Mouse (Mus musculus) gastrocnemius, postnatal 25 days (tissue): Measurements from ENCODE around the gene Tnnc2. TPM values are rescaled to one million over a fixed set of nuclear protein-coding genes. Genes with fewer than 3 reads are reported as not detected.

Source experiments
- DNase-seq: peaks from one replicate; pipeline ENCODE4 v3.0.0; 2022
- long read RNA-seq, 2 experiments: library from polyadenylated mRNA; stranded (forward); transcript quantifications; one replicate each; pipeline ENCODE4 v2.0.0; 2021
- total RNA-seq, 2 experiments: library from RNA; stranded (reverse); gene quantifications; 1 replicate in 1 of 2; 2 replicates in 1 of 2; pipeline ENCODE4 v1.2.3; 2021

The Tnnc2 gene
- total RNA-seq, result over 10,000 TPM; 15,847 to 16,724 TPM
- long read RNA-seq, experiment 1, transcript Tnnc2-201 (6 exons, 700 nt), result major isoform, 73,848 of 77,226 reads
- long read RNA-seq, experiment 1, partial matches to known transcripts, result 2,678 of 77,226 reads
- long read RNA-seq, experiment 1, other reads (novel, unspliced or antisense), result 700 of 77,226 reads
- long read RNA-seq, experiment 2, transcript Tnnc2-201 (6 exons, 700 nt), result major isoform, 53,100 of 55,103 reads
- long read RNA-seq, experiment 2, partial matches to known transcripts, result 1,048 of 55,103 reads
- long read RNA-seq, experiment 2, other reads (novel, unspliced or antisense), result 955 of 55,103 reads

GRCm38 (mm10) chr2:164779481-164780086, at the start of gene Tnnc2:
Gene Tnnc2, minus strand, starts transcription at chr2:164779967.
- peak; percentile 86 for DNase-seq

GRCm38 (mm10) chr2:164829090-164829489, 49.3 kb upstream of the Tnnc2 start:
- DNase-seq, result no peak

GRCm38 (mm10) chr2:164828437-164828836, 48.7 kb upstream of the Tnnc2 start, which contains the start of gene Spata25:
Gene Spata25, minus strand, starts transcription at chr2:164828537.
- no peak for DNase-seq

- DNase-seq, result no peak
Measured at GRCm38 (mm10) chr2:164827146-164827850, 47.5 kb upstream of the Tnnc2 start.

- no peak for DNase-seq
Measured at GRCm38 (mm10) chr2:164825521-164825920, 45.8 kb upstream of the Tnnc2 start.

- no peak for DNase-seq
Measured at GRCm38 (mm10) chr2:164823969-164824368, 44.2 kb upstream of the Tnnc2 start.

GRCm38 (mm10) chr2:164823181-164823585, 43.4 kb upstream of the Tnnc2 start:
- DNase-seq, result no peak

- peak; percentile 99 for DNase-seq
Measured at GRCm38 (mm10) chr2:164822636-164823165, 42.9 kb upstream of the Tnnc2 start, which contains the start of gene Zswim1. Gene Zswim1, plus strand, starts transcription at chr2:164822686.

GRCm38 (mm10) chr2:164821060-164821459, 41.3 kb upstream of the Tnnc2 start:
- DNase-seq, result no peak

- no peak for DNase-seq
Measured at GRCm38 (mm10) chr2:164817703-164818102, 37.9 kb upstream of the Tnnc2 start.

- DNase-seq, result no peak
Measured at GRCm38 (mm10) chr2:164817206-164817605, 37.4 kb upstream of the Tnnc2 start.

GRCm38 (mm10) chr2:164815821-164816220, 36.1 kb upstream of the Tnnc2 start:
- DNase-seq, result no peak

- DNase-seq, result no peak
Measured at GRCm38 (mm10) chr2:164815348-164815747, 35.6 kb upstream of the Tnnc2 start.

- DNase-seq, result no peak
Measured at GRCm38 (mm10) chr2:164813557-164813956, 33.8 kb upstream of the Tnnc2 start.

- DNase-seq, result no peak
Measured at GRCm38 (mm10) chr2:164806614-164807013, 26.8 kb upstream of the Tnnc2 start.

GRCm38 (mm10) chr2:164805332-164805718, 25.6 kb upstream of the Tnnc2 start:
- DNase-seq, result no peak

GRCm38 (mm10) chr2:164804533-164805331, 25.0 kb upstream of the Tnnc2 start, which contains the start of the genes Acot8 and Zswim3:
Gene Acot8, minus strand, starts transcription at chr2:164804882.
Gene Zswim3, plus strand, starts transcription at chr2:164805098.
- DNase-seq, result peak; percentile 96

- DNase-seq, result no peak
Measured at GRCm38 (mm10) chr2:164803921-164804313, 24.1 kb upstream of the Tnnc2 start.

- DNase-seq, result no peak
Measured at GRCm38 (mm10) chr2:164803201-164803920, 23.6 kb upstream of the Tnnc2 start.

GRCm38 (mm10) chr2:164800252-164801004, 20.7 kb upstream of the Tnnc2 start:
- no peak for DNase-seq
